In genomic region chr1:160534571-160535335, GRCm38 (mm10) we compare ENCODE assay signal across 9 mouse cellular contexts.
A peak's percentile ranks its signal among the peaks of the same experiment; 100 is the strongest.
DNase-seq lines count a peak whose midpoint lies in the region; ATAC-seq and TF ChIP-seq lines count a peak whose summit lies in the region.
"Had no signal": no experiment of that assay in that cellular context is flagged by ENCODE, and none has a peak within 500 bp of the region (broad histone marks: within the 10 kb centered on the region; RNA-seq: fewer than 3 reads in every experiment).

No protein-coding gene starts in this region.

- peak; percentile 88 for ATAC-seq in neural tube, embryonic 13.5 days (ENCODE audit: low read depth)

- H3K4me3 ChIP-seq in neural tube, embryonic 13.5 days: no peak overlapping the region
- no peak overlapping the region for H3K4me3 ChIP-seq in thymus, adult 2 months (ENCODE audit: control insufficient read depth, insufficient read depth, low read length)
- H3K4me3 ChIP-seq: embryonic facial prominence, embryonic 13.5 days had no signal

- WGBS in neural tube, embryonic 13.5 days: 56% methylated on average over 2 of the region's 2 CpGs
- 93% methylated on average over 2 of the region's 2 CpGs for WGBS in thymus, adult 2 months

- no peak overlapping the region for H3K9ac ChIP-seq in neural tube, embryonic 13.5 days
- H3K9ac ChIP-seq: embryonic facial prominence, embryonic 13.5 days had no signal

- TF ChIP-seq CTCF in thymus, adult 2 months (IDR thresholded peaks at IDR 0.05; ENCODE audit: borderline replicate concordance, control insufficient read depth, extremely low read depth, insufficient read depth, low read length, poor library complexity): no peak

- peaks cover 24% of the 10 kb centered on the region for H3K4me1 ChIP-seq in neural tube, embryonic 13.5 days (replicated peaks)
- H3K4me1 ChIP-seq in thymus, adult 2 months (replicated peaks; ENCODE audit: control insufficient read depth, insufficient read depth, low read length): no peaks in the 10 kb centered on the region

- DNase-seq in cerebellum, adult 8-10 months: peak; percentile 76
- DNase-seq in frontal cortex, postnatal 36 days (ENCODE audit: low spot score in 2 of 2): peak; percentile 30 to 79
- peak; percentile 58 to 81 for DNase-seq in layer of hippocampus, adult 18-20 months (ENCODE audit: low spot score in 2 of 2)
- no peak for DNase-seq in gastrocnemius, adult 8-10 months (ENCODE audit: low spot score in 2 of 2)
- DNase-seq in kidney, postnatal 36 days: no peak
- no peak for DNase-seq in Muller cell, postnatal 12 days (ENCODE audit: inconsistent ontology term)
- DNase-seq in thymus, adult 2 months: no peak

- no peaks in the 10 kb centered on the region for H3K27me3 ChIP-seq in neural tube, embryonic 13.5 days
- H3K27me3 ChIP-seq in thymus, adult 2 months (ENCODE audit: control insufficient read depth, insufficient read depth, low read length): no peaks in the 10 kb centered on the region
- H3K27me3 ChIP-seq: embryonic facial prominence, embryonic 13.5 days had no signal

- no peaks in the 10 kb centered on the region for H3K9me3 ChIP-seq in neural tube, embryonic 13.5 days
- H3K9me3 ChIP-seq: embryonic facial prominence, embryonic 13.5 days had no signal

- H3K27ac ChIP-seq in neural tube, embryonic 13.5 days (replicated peaks): peak overlapping the region; percentile 76
- H3K27ac ChIP-seq in thymus, adult 2 months (ENCODE audit: control insufficient read depth, insufficient read depth, low read length): no peak overlapping the region
- H3K27ac ChIP-seq: embryonic facial prominence, embryonic 13.5 days had no signal

- H3K36me3 ChIP-seq in neural tube, embryonic 13.5 days: no peaks in the 10 kb centered on the region
- H3K36me3 ChIP-seq in thymus, adult 2 months (ENCODE audit: control insufficient read depth, insufficient read depth, low read length): no peaks in the 10 kb centered on the region
- H3K36me3 ChIP-seq: embryonic facial prominence, embryonic 13.5 days had no signal

- no peak for TF ChIP-seq POLR2A in thymus, adult 2 months (IDR thresholded peaks at IDR 0.05; ENCODE audit: control insufficient read depth, extremely low read depth, insufficient read depth, low read length, poor library complexity)

- no peak overlapping the region for H3K4me2 ChIP-seq in neural tube, embryonic 13.5 days
- H3K4me2 ChIP-seq: embryonic facial prominence, embryonic 13.5 days had no signal

Comparison
In these comparisons a context has a peak if more than half of its experiments do, and no peak if none do; other contexts are left out.
1. DNase-seq: peak in cerebellum, adult 8-10 months (single experiment), frontal cortex, postnatal 36 days (2 of 2) and layer of hippocampus, adult 18-20 months (2 of 2); none in gastrocnemius, adult 8-10 months (0 of 2), kidney, postnatal 36 days (0 of 2), Muller cell, postnatal 12 days (single experiment) and thymus, adult 2 months (single experiment).